Mouse (Mus musculus): ENCODE results near the gene Gm17949.

Gene Gm17949

DNA sequence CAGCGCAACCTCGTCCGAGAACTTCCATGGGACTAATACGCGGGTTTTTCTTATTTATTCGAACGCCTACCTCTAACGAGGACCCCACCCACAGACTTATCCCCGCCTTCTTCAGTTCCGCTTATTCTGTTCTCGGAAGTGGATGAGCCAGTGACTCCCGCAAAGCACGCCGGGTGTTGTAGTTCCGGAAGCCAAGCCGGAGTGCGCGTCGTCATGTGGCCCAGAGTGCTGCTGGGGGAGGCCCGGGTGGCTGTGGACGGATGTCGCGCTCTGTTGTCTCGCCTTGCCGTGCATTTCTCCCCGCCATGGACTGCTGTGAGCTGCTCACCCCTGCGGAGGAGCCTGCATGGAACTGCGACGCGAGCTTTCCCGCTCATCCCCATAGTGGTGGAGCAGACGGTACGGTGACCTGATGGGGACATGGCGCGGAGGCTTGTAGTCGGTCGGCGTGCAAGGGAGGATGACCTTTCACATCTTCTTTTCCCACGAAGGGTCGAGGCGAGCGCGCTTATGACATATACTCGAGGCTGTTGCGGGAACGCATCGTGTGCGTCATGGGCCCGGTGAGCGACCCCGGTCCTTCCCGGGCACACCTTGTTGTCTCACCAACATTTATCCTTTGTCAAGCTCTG lies 21.0 kb upstream of the Gm17949 start, which contains the start of gene Clpp:
TSS of gene Clpp (plus strand) at position 191 of the 632 bp plus-strand sequence.
- DNase-seq (ENCODE audit: low read depth, low spot score) = peak; percentile 85

DNA sequence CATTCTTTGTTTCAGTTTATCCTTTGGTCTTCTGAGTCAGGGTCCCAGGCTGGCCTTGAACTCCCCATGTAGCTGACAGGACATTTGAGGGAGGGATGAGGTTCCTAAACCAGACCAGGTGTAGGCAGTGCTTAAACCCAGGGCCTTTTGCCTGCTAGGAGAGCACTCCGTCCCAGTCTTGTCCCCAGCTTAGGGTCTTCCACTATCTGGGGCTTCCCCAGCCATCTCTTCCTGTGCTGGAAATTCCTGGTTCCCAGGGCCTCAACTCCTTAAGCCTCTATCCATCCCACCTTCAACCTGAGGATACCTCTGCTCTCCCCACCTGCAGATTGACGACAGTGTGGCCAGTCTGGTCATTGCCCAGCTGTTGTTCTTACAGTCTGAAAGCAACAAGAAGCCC lies 20.3 kb upstream of the Gm17949 start:
- DNase-seq (ENCODE audit: low read depth, low spot score) = no peak

- no peak for DNase-seq (ENCODE audit: low read depth, low spot score)
Observed at GRCm38 (mm10) chr17:56995046-56995445, 16.2 kb upstream of the Gm17949 start.

GRCm38 (mm10) chr17:56996506-56996905 lies 14.8 kb upstream of the Gm17949 start:
- no peak for DNase-seq (ENCODE audit: low read depth, low spot score)

DNA sequence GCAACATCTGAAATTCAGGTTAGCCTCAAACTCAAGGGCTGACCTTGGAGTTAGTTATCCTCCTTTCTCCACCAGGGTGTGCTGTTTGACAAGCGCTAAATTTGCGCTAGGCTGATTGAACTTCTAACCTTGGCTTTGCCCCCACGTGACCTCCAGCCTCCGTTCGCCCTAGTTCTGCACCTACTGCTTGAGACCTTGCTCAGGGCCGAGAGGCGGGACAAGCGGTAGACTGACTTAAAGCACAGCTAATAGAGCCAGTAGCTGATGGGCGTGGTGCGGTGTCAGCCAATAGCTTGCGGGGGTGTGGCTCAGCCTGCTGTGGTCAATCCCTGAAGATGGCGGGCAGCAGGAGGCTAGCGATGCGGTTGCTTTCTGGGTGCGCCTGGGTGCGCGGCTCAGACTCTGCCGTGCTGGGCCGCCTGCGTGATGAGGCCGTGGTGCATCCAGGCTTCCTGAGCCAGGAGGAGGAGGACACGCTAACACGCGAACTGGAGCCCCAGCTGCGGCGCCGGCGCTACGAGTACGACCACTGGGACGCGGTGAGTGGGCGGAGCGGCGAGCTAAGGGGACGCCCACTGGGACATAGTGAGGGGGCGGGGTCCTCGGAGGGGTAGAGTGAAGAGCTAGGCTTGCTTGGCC lies 14.1 kb upstream of the Gm17949 start, which contains the start of gene Alkbh7:
TSS of gene Alkbh7 (plus strand) at position 311 of the 639 bp plus-strand sequence.
- DNase-seq (ENCODE audit: low read depth, low spot score) = peak; percentile 96

DNA sequence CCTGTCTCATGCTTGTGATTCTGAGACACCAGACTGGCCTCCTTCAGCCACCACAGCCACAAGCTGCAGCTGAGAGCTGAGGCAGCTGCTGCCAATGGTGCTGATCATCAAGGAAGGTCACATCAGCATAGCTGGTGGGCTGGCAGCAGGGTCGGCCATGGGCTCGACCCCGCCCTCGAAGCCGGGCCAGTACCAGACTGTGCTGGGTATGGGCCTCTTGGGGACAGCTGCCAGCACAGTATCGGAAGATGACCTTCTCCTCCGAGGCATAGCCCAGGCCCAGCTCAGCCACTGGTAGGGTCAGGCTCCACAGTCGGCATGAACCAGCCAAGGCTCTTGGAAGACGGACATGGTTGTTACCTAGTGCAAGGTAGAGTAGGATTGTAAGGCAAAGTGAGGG lies 11.9 kb upstream of the Gm17949 start:
- no peak for DNase-seq (ENCODE audit: low read depth, low spot score)

DNA sequence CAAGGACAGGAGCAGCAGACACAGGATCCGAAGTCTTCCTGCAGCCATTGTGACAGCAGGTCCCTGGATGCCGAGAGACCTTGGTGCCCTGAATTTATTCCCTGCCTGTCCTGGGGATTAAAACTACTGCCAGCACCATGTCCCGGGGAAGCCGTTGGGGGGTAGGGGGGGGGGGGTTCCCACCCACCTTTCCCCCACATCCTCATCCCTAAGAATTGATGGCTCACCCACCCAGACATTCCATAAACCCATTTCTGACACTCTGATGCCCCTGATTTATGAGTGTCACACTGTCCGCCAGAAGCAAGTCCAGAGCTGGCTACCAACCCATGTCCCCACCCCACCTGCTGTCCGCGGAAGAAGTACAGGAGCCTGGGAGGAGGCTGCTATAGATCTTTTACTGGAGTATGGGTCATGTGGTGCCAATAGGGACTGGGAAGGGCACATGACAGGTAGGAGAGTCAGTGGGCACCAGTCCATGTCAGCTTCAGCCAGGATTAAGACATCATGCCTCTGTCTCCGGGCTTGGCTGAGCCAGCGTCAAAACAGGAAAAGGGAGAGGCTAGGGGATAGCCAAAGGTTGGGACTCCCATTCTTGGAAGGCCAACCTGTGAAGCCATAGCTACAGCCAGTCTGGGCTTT lies 11.2 kb upstream of the Gm17949 start, which contains the start of gene Pspn:
TSS of gene Pspn (minus strand) at position 51 of the 642 bp plus-strand sequence.
- DNase-seq (ENCODE audit: low read depth, low spot score) = no peak

- no peak for DNase-seq (ENCODE audit: low read depth, low spot score)
Observed at GRCm38 (mm10) chr17:57001228-57001627, 10.0 kb upstream of the Gm17949 start.

- no peak for DNase-seq (ENCODE audit: low read depth, low spot score)
Observed at GRCm38 (mm10) chr17:57003994-57004393, 7.3 kb upstream of the Gm17949 start.

- DNase-seq (ENCODE audit: low read depth, low spot score) = no peak
Observed at GRCm38 (mm10) chr17:57007137-57007905, 3.9 kb upstream of the Gm17949 start.

DNA sequence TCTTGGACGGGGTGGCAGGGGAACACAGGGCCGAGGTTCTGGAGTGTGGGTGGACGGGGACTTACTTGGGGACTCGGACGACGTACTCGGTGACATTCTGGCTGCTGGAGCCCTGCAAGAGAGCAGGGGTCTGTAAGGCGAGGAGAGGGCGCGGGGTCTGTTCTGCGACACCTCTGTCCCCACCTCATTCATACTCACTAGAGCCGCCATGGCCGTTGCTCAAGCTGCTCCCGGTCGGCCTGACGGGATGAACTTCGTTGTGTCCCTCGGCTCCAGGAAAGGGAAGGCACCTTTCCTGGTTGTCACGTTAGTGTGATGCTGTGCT lies 396 bp upstream of the Gm17949 start:
- DNase-seq (ENCODE audit: low read depth, low spot score) = no peak

DNA sequence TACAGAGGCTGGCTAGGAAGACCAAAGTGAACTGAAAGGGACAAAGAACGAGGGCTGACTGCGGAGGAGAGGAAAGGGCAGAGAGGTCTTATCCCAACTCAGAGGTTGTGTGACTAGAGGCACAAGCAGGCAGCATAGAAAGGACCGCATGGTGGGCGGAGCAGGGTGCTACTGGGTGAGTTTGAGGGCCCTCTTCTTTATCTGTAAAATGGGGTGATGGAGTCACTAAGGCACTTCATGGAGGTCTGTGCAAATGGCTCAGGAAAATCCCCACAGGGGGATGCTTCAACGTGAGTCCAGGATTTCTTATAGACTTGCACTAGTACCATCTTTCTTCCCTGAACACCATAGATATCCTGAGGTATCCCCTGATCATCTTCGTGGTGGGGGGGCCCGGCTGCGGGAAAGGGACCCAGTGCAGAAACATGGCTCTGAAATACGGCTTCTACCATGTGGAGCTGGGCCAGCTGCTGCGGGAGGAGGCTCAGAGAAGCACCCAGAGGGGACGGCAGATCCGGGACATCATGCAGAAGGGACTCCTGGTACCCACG lies 1.1 kb downstream of the Gm17949 start:
- no peak for DNase-seq (ENCODE audit: low read depth, low spot score)

GRCm38 (mm10) chr17:57019693-57020092 lies 8.4 kb downstream of the Gm17949 start:
- no peak for DNase-seq (ENCODE audit: low read depth, low spot score)

DNA sequence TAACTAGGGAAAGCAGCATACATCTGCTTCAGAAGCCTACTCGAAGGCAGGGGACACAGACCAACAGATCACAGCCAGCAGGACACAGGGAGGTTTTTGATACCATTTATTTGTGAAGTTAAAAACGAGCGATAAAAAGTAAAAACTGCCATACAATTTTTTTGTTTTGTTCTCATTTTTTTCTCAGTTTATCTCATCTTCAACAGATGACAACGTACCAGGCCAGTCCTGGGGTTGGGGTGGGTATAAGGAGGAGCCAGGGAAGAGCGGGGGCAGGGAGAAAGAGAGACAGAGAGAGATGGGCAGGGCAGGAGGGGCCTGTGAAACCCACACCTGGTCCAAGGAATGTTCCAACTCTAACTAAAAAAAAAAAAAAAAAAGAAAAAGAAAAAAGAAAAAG lies 9.7 kb downstream of the Gm17949 start:
- DNase-seq (ENCODE audit: low read depth, low spot score) = no peak

GRCm38 (mm10) chr17:57027471-57027870 lies 16.2 kb downstream of the Gm17949 start:
- DNase-seq (ENCODE audit: low read depth, low spot score) = no peak

DNA sequence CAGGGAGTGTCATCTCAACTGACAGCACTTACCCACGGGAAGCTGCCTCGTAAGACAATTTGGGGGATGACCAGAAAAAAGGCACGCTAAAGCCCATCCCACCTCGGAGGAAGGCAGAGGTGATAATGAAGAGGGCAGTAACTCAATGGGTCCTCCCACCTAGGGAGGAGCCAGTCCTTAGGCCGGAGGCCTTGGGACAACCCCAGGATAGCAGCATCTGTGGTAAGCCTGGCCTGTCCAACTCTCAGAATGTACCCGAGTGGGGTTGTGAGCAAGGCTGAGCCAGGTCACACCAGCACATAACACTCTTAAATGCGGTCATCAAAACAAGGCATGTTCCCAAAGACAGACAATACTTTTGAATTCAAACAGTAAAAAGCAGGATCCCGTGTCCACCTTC lies 18.4 kb downstream of the Gm17949 start:
- no peak for DNase-seq (ENCODE audit: low read depth, low spot score)

GRCm38 (mm10) chr17:57030931-57031660 lies 19.8 kb downstream of the Gm17949 start, which contains the start of gene Khsrp:
Gene Khsrp, minus strand, starts transcription at chr17:57031522.
- DNase-seq (ENCODE audit: low read depth, low spot score) = no peak

DNA sequence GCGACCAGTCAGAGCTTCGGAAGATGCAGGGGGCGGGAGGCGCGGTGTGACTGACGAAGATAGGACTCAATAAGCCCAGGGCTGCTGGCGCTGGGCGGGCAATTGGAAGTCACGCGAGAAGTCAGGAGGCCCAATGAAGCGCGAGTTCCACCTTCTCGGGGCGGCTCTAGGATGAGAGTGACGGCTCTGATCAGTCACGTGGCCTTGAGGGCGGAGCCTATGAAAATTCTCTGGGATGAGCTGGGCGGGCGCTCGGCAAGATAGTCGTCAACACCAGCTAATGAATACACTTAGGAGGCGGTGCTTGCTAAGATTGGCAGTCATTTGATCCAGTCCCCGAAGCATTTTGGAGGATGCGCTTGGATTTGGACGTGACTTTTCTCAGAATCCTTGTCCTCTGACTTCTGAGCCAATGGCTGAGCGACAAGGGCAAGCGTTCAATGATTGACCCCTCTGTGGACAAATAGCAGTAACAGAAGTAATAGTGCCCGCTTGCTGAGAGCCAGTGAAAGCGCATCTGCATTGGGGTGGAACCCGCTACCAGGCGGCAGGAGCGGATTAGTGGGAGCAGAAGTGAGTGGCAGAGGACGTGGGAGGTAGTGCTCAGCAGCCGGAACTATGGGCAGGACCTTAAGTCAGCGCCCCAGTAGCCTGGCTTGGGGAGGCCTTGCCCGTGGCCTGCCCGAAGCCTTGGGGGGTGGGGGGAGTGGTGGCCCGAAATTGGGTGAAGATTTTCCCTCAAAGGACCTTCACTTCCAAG lies 20.6 kb downstream of the Gm17949 start:
- DNase-seq (ENCODE audit: low read depth, low spot score) = peak; percentile 100

DNA sequence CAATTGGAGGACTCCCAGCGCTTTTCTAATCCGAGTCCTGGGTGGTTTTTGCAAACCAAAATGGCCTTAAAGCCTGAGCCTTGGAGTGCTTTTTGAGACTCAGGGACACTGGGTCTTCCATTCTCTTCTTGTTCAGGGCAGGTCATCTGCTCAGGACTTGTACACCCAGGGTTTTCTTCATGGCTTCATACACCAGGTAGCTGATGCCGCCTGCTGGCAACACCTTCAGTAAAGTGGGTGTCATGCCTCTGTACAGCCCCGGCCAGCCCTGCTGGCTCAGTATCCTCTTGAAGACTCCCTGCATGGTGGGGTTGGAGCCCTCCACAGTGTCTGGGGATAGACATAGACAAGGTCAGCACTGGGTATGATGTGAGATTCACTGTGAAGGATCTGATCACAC lies 21.6 kb downstream of the Gm17949 start:
- DNase-seq (ENCODE audit: low read depth, low spot score) = no peak

- DNase-seq (ENCODE audit: low read depth, low spot score) = peak; percentile 45
Observed at GRCm38 (mm10) chr17:57038978-57039377, 27.7 kb downstream of the Gm17949 start.

Data from WW6 (cell line).